Comparison of ENCODE assay signal across 8 mouse cellular contexts in the genomic region with DNA sequence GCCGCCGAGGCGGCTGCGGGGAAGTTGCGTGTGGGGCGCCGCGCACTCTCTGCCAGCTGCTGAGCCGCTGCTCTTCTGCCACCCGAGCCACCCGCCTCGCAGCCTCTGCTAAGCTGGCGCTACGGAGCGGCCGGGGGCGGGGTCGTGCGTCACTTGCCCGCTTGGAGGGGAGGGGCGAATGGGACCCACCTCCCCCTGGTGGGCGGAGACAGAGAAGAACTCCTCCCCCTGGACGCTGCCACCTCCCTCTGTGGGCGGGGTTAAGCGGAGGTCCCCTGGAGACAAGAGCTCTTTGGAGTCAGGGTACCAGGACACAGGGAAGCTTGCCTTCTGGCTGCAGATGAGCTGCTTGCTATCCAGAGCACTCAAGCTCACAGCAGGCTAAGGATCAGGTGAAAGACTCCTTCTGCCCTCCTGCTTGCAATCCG. TPM values are rescaled to one million over a fixed set of nuclear protein-coding genes. Genes with fewer than 3 reads are reported as not detected.
A peak's percentile ranks its signal among the peaks of the same experiment; 100 is the strongest.
DNase-seq lines count a peak whose midpoint lies in the region; TF ChIP-seq lines count a peak whose summit lies in the region.

A gene (minus strand): TSS at position 151 of the 428 bp plus-strand sequence.

- peak; percentile 86 to 88 for DNase-seq in adrenal gland, adult 18-20 months (ENCODE audit: low spot score in 2 of 2)
- DNase-seq in gastrocnemius, postnatal 10 days = peak; percentile 89
- DNase-seq in hindlimb bud, embryonic 11.5 days (ENCODE audit: extremely low spot score, low read depth, low spot score) = peak; percentile 63
- DNase-seq in left cerebral cortex, adult 9 months (ENCODE audit: low spot score in 2 of 2) = peak; percentile 64 to 87
- DNase-seq in right cerebral cortex, adult 2 months (ENCODE audit: low spot score in 2 of 2) = peak; percentile 88 to 90
- peak; percentile 66 for DNase-seq in urinary bladder, postnatal 10 days (ENCODE audit: low spot score)

- TF ChIP-seq POLR2A in cortical plate, adult 2 months (IDR thresholded peaks at IDR 0.05; ENCODE audit: extremely low read depth, insufficient read depth, low read length) = peak; percentile 76; the same call in 1 of the 2 replicates

- H3K36me3 ChIP-seq in megakaryocyte, embryonic 14.5 days (replicated peaks; ENCODE audit: low read length) = no peaks in the 10 kb centered on the region

- peak within 1 kb of the TSS; percentile 80 for H3K27ac ChIP-seq in cortical plate, adult 2 months (ENCODE audit: insufficient read depth, low read length)

- peaks cover 15% of the 10 kb centered on the region for H3K9me3 ChIP-seq in megakaryocyte, embryonic 14.5 days

- peak within 1 kb of the TSS; percentile 88 for H3K4me3 ChIP-seq in cortical plate, adult 2 months (ENCODE audit: insufficient read depth, low read length)
- peak within 1 kb of the TSS; percentile 89 for H3K4me3 ChIP-seq in megakaryocyte, embryonic 14.5 days (replicated peaks)

- no peak for TF ChIP-seq CTCF in cortical plate, adult 2 months (IDR thresholded peaks at IDR 0.05; ENCODE audit: extremely low read depth, insufficient read depth, low read length)

- 0 out of 2 replicates have a peak, but pooled peaks cover 1% of the 10 kb centered on the region for H3K4me1 ChIP-seq in cortical plate, adult 2 months (ENCODE audit: control insufficient read depth, insufficient read depth, low read length)
- H3K4me1 ChIP-seq in megakaryocyte, embryonic 14.5 days = peaks cover 15% of the 10 kb centered on the region

- peaks cover 39% of the 10 kb centered on the region for H3K27me3 ChIP-seq in megakaryocyte, embryonic 14.5 days (replicated peaks)

RNA-seq across cellular contexts. Expression of the gene that starts here (rescaled TPM):
- total RNA-seq in adrenal gland, adult 18-20 months (2021) = 1 to 10 TPM; 3.6 to 3.9 TPM
- polyA plus RNA-seq in cortical plate, adult 2 months (2012; rRNA removed) = 38.6 and 42.7 TPM in 2 replicates
- 1 to 10 TPM; 3.1 to 4.8 TPM for total RNA-seq in gastrocnemius, postnatal 10 days (2021)
- polyA plus RNA-seq in megakaryocyte, embryonic 14.5 days (2012; ENCODE audit: insufficient read depth, low replicate concordance) = not detected in 2 replicates

Comparison
In these comparisons a context has a peak if more than half of its experiments do, and no peak if none do; other contexts are left out.
1. Peak in every context shown above with its lines: DNase-seq, H3K4me3 ChIP-seq and H3K27ac ChIP-seq.
2. RNA of the gene that starts here (polyA plus RNA-seq): 38.6 to 42.7 TPM in cortical plate, adult 2 months; not detected in megakaryocyte, embryonic 14.5 days; every median in the first group is over 10 times any median in the second.